Mouse (Mus musculus) retina, embryonic 14.5 days (tissue): ENCODE data around the gene Mag.
A peak's percentile ranks its signal among the peaks of the same experiment; 100 is the strongest.

Experiments used
- DNase-seq: peaks from one replicate; pipeline ENCODE4 v3.0.0-alpha.2; 2015; ENCODE audit warnings: low spot score

Mag gene

GRCm38 (mm10) chr7:30873083-30873482, 41.6 kb downstream of the Mag start:
- DNase-seq, result peak; percentile 83

DNA sequence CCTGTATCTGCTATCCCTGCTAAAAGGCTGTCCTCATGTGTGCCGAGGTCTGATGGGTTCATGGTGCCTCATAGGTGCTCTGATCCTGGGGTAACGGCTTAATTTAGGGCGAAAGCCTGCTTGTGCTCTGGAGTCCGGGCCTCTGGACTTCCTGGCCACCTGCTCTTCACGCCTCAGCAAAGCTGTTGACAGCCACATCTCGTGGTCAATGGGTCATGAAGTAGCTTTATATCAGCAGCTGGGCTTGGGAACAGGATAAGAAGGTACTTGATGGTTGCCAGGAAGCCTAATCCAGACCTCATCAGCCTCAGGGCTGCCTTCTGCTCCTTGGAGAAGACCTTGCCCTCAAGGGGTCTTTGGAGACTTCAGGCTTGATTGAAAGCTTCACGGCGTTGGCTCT, 51.3 kb downstream of the Mag start:
- no peak for DNase-seq

GRCm38 (mm10) chr7:30861464-30861863, 53.2 kb downstream of the Mag start, which contains the start of gene Ffar1:
Gene Ffar1, minus strand, starts transcription at chr7:30861564.
- no peak for DNase-seq

GRCm38 (mm10) chr7:30859635-30860402, 54.9 kb downstream of the Mag start:
- DNase-seq, result peak; percentile 77

DNA sequence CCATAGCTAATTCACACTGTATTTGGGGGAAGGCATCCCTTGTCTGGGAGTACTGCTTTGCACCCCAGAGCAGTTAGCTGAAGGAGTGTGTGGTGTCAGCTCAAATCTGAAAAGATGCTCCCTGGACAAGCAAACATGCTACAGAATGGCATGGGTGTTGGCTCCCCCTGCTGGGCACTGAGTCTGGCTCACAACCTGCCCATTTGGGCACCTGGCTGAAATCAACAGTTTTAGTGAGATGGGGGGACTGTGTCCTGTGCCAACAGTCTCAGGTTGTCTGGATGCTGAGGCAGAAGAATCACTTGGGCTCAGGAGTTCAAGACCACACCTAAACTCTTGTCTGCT, 55.4 kb downstream of the Mag start:
- peak; percentile 79 for DNase-seq

DNA sequence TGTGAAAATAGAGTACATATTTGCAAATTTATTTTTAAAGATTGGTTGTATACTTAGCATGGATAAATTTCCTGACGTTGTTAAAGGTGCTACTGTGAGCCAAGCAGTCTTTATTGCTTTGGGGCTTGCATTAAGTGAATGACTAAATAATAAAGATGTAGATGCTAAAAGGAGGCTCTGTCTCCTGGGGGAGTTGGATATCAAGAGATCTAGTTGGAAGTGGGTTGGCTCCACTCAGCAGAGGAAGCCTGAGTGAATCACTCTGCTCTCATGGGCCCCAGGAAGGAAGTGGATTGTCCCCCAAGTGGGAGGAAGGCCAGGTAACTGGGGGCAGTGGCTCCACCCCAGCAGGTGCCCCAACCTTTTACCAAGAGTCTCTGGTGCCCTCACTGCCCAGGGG, 56.9 kb downstream of the Mag start:
- DNase-seq, result no peak

DNA sequence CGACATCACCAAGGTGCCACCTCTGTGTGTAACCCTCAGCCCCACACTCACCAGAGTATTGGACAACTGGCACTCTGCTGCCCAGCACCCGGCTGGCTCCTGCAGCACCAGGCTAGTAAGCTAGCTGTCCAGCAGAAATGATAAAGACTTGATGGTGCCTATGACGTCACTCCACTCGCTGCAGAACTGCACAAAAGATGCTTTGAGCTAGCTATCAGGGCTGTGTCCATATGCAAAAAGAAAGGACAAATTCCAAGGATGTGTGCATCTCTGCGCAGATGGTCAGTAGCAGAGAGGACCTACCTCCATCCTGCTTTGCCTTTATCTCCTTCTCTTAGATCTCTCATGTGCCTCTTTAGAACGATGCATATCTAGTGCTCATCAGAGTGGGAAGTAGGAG, 58.6 kb downstream of the Mag start, which contains the start of gene Ffar3:
Gene Ffar3, minus strand, starts transcription at position 101 of the 400 bp plus-strand sequence.
- no peak for DNase-seq

GRCm38 (mm10) chr7:30851421-30851820, 63.3 kb downstream of the Mag start:
- no peak for DNase-seq
